Mouse (Mus musculus) kidney, adult 2 months (tissue): ENCODE results near the gene Tecpr2. TPM values are rescaled to one million over a fixed set of nuclear protein-coding genes. Genes with fewer than 3 reads are reported as not detected.
"Not testable (repeated sequence)": the region's sequence is repeated elsewhere in the genome, so short reads cannot be mapped to it uniquely, and the experiment has no call there.

Experiments
- DNase-seq: peaks from one replicate; pipeline ENCODE4 v3.0.0; 2021
- H3K27ac ChIP-seq: fragments of 200-500 bp; 2 replicates; pipeline ENCODE4 v1.5.1; 2012; ENCODE audit warnings: low read depth, low read length, control low read depth, inconsistent platforms; ENCODE audit not compliant: insufficient read depth
- H3K27me3 ChIP-seq: fragments of 200-500 bp; replicated peaks from 2 replicates; pipeline ENCODE4 v1.6.1; 2012; ENCODE audit warnings: mild to moderate bottlenecking, moderate library complexity, low read length, inconsistent platforms; ENCODE audit not compliant: control insufficient read depth, insufficient read depth
- H3K36me3 ChIP-seq: fragments of 200-500 bp; 2 replicates; pipeline ENCODE4 v1.6.1; 2012; ENCODE audit warnings: mild to moderate bottlenecking, moderate library complexity, low read length, inconsistent platforms; ENCODE audit not compliant: control insufficient read depth, insufficient read depth
- H3K4me1 ChIP-seq: fragments of 200-500 bp; 2 replicates; pipeline ENCODE4 v1.6.1; 2011; ENCODE audit warnings: low read length; ENCODE audit not compliant: control insufficient read depth, insufficient read depth
- H3K4me3 ChIP-seq: fragments of 200-500 bp; 2 replicates; pipeline ENCODE4 v1.5.1; 2011; ENCODE audit warnings: mild to moderate bottlenecking, low read depth, low read length, control low read depth; ENCODE audit not compliant: insufficient read depth
- CTCF ChIP-seq: fragments of 200-500 bp; conservative IDR thresholded peaks from 2 replicates; pipeline ENCODE4 v1.5.1; 2011; ENCODE audit warnings: low read depth, mild to moderate bottlenecking, control low read depth, low read length, moderate library complexity, mixed read lengths; ENCODE audit not compliant: insufficient read depth, insufficient read length
- POLR2A ChIP-seq: fragments of 200-500 bp; IDR thresholded peaks from one replicate; pipeline ENCODE4 v1.6.1; 2011; ENCODE audit warnings: low read depth, low read length, control low read depth
- WGBS: fragments of 180-500 bp; shearing (Covaris S2); methylation state at CpG from one replicate; pipeline ENCODE4 v1.1.7; 2018; 5-methylcytosine and 5-hydroxymethylcytosine counted together
- polyA plus RNA-seq: library from polyadenylated mRNA; depleted of rRNA; stranded (reverse); fragments of >200 nt; gene quantifications from 2 replicates; pipeline ENCODE4 v1.2.3, GENCODE M21; 2012

Tecpr2 gene
- polyA plus RNA-seq, 1 experiment: 4.3 TPM

DNA sequence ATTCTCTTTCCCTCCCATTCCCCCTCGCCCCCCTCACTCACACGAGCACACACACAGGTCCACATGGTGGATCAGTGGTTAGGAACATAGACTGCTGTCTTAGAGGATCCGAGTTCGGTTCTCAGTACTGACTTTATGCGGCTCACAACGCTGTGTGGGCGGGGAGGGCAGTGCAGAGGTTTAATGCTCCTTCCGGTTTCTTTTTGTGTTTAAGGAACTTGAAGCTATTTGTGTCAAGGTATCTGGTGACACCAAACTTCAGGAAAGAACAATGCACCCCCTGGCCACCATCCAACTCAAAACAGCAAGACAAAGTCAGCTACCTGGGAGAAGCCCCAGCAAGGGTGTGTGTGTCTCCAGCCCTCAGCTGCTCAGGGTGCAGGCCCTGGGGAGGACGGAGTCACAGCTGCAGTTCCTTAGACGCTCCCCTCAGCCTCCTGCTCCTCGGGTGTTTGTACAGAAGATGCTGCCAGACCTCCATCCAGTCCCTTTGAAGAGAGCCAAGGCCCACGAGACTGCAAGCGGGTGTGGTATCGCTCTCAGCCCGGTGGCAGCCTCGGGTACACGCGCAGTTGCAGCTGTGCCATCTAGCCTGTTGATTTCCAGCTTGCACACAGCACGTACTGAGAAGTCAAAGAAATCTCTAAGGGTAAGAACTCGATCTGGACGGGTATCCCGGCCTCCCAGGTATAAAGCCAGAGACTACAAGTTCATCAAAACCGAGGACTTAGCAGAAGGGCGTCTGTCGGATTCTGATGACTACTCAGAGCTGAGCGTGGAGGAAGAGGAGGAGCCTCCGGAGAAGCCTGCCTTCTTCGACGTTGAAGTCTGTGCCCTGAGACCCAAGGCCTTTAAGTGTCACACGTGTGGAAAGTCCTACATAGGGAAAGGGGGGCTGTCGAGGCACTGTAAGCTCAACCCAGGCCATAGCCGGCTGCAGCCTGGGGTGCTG, 34.0 kb upstream of the Tecpr2 start:
- H3K4me3 ChIP-seq: no peak overlapping the region
- peaks cover 8% of the 10 kb centered on the region; the same call in 1 of the 2 replicates for H3K4me1 ChIP-seq
- no peaks in the 10 kb centered on the region for H3K27me3 ChIP-seq
- TF ChIP-seq POLR2A (no peak), CTCF (no peak)
- 82% methylated on average over 32 of the region's 32 CpGs for WGBS
- no peaks in the 10 kb centered on the region for H3K36me3 ChIP-seq
- no peak for DNase-seq
- no peak overlapping the region for H3K27ac ChIP-seq

DNA sequence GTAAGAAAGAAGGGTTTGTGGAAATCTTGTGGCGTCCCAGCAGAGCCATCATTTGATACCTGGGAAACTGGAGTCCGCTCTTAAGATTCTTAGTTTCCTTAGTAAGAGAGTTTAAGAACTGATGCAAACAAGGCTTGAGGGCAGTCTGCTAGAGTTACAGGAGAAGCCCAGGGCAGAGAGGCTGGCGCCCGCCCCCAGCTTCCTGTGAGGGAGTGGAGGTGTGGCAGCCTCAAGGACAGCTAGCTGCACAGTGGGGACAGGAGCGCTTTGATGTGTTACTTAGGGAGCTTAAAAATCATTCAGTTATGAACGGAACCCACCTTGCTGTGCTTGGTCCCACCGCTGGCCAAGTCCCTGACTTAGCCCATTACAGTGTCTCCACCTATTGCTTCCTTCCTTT, 31.9 kb upstream of the Tecpr2 start:
- Histone ChIP-seq H3K4me1 (no peaks in the 10 kb centered on the region), H3K4me3 (no peak overlapping the region), H3K27ac (no peak overlapping the region), H3K27me3 (no peaks in the 10 kb centered on the region), H3K36me3 (no peaks in the 10 kb centered on the region)
- DNase-seq: no peak
- TF ChIP-seq POLR2A (no peak), CTCF (no peak)
- WGBS: 76% methylated on average over 7 of the region's 7 CpGs

DNA sequence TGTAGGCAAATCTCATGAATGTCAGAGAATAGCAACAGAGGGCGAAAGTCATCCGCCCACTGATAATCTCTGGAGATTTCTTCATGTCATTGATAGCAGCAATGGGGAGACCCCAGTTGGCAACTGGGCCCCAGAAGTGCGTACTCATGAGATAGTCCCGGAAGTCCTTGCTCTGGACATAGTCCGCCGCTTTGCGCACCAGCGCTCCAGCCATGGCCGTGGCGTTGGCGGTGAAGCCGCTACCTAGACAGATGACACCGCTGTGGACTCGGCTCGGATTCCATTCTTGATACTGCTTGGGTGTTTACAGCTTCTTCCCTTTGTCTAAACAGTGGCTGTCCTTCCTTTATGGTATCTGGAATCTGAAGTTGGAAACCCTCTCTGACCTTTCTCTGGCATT, 30.4 kb upstream of the Tecpr2 start:
- not testable (repeated sequence) for H3K27me3 ChIP-seq, H3K4me1 ChIP-seq, H3K4me3 ChIP-seq, H3K27ac ChIP-seq, H3K36me3 ChIP-seq
- 96% methylated on average over 15 of the region's 15 CpGs for WGBS
- peak; percentile 25 for DNase-seq

DNA sequence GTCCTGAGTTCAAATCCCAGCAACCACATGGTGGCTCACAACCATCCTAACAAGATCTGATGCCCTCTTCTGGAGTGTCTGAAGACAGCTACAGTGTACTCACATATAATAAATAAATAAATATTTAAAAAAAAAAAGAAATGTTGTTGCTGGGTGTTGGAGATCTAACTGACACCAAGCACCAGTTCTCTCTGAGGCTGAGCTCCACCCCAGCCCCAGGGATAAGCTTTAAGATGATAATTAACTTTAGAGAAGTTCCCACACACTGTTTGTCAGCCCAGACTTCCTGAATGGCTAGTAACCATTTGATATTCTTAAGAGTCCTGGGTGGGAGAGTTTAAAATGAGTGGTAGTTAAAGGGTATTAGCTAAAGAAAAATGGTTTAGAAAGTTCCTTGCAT, 28.8 kb upstream of the Tecpr2 start:
- TF ChIP-seq CTCF (no peak), POLR2A (no peak)
- Histone ChIP-seq H3K4me1 (no peaks in the 10 kb centered on the region), H3K36me3 (no peaks in the 10 kb centered on the region), H3K27me3 (no peaks in the 10 kb centered on the region), H3K27ac (no peak overlapping the region), H3K4me3 (no peak overlapping the region)
- DNase-seq: no peak

DNA sequence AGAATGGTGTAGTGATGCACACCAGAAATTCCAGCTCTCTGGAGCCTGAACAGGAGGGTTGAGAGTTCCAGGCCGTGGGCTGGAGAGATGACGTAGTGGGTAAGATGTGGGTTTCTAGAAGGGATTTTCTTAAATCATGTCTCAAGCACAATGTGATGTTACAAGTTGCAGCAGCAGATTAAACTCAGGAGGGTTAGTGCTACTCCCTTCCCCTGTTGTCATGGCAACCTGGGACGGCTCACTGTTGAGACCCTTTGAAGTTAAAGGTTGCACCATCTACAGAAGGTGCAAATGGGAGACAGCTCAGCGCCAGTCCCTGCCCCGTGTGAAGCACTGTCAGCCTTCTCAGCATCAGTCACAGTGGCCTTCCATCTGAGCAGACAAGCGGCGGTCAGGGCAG, 27.8 kb upstream of the Tecpr2 start:
- H3K4me3 ChIP-seq: no peak overlapping the region
- H3K36me3 ChIP-seq: no peaks in the 10 kb centered on the region
- 69% methylated on average over 7 of the region's 7 CpGs for WGBS

GRCm38 (mm10) chr12:110864008-110864407, 25.1 kb upstream of the Tecpr2 start:
- H3K4me1 ChIP-seq: no peaks in the 10 kb centered on the region
- no peaks in the 10 kb centered on the region; the same call in 1 of the 2 replicates for H3K36me3 ChIP-seq
- no peak overlapping the region for H3K4me3 ChIP-seq
- H3K27me3 ChIP-seq: no peaks in the 10 kb centered on the region
- WGBS: 94% methylated on average over 6 of the region's 6 CpGs
- no peak for DNase-seq
- no peak for TF ChIP-seq CTCF
- no peak for TF ChIP-seq POLR2A
- H3K27ac ChIP-seq: no peak overlapping the region

More for the DNA sequence above, 27.8 kb upstream of the Tecpr2 start:
- DNase-seq: no peak
- Histone ChIP-seq H3K27me3 (no peaks in the 10 kb centered on the region), H3K4me1 (no peaks in the 10 kb centered on the region), H3K27ac (no peak overlapping the region)
- TF ChIP-seq POLR2A (no peak), CTCF (no peak)

- H3K4me1 ChIP-seq: no peaks in the 10 kb centered on the region
- DNase-seq: no peak
Observed at GRCm38 (mm10) chr12:110865571-110865970, 23.5 kb upstream of the Tecpr2 start.

More at GRCm38 (mm10) chr12:110865571-110865970, 23.5 kb upstream of the Tecpr2 start:
- Histone ChIP-seq H3K4me3 (no peak overlapping the region), H3K27ac (no peak overlapping the region), H3K27me3 (no peaks in the 10 kb centered on the region), H3K36me3 (no peaks in the 10 kb centered on the region; the same call in 1 of the 2 replicates)
- TF ChIP-seq POLR2A (no peak), CTCF (no peak)
- 79% methylated on average over 6 of the region's 6 CpGs for WGBS
